Mouse (Mus musculus) monocyte, adult 2 months (primary cell): ENCODE data around the gene Map1s.

Experiments
- DNase-seq, 2 experiments: peaks; one replicate each; pipeline ENCODE4 v3.0.0; 2022; ENCODE audit warnings: low spot score in 2 of 2, low read depth in 1 of 2

Gene Map1s

GRCm38 (mm10) chr8:70934786-70935185 lies 29.1 kb downstream of the Map1s start:
- no peak for DNase-seq

- no peak for DNase-seq
These were observed 31.5 kb downstream of the Map1s start for GRCm38 (mm10) chr8:70937200-70937599.

DNA sequence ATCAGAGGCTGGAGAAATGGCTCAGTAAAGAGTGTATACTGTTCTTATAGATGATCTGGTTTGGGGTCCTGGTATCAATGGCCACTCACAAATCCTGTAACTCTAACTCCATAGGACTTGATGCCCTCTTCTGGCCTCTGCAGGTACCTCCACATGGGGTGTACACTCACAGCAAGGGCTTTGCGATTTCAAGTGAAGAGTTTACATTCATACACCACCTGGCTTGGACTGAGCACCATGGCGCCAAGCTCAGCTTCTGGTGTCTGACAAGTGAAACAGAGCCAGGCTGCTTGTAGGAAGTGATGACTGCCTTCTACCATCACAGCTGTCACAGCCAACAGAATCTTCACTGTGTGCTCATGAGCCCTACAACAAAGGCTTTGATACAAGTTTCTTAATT lies 35.7 kb downstream of the Map1s start:
- no peak for DNase-seq

DNA sequence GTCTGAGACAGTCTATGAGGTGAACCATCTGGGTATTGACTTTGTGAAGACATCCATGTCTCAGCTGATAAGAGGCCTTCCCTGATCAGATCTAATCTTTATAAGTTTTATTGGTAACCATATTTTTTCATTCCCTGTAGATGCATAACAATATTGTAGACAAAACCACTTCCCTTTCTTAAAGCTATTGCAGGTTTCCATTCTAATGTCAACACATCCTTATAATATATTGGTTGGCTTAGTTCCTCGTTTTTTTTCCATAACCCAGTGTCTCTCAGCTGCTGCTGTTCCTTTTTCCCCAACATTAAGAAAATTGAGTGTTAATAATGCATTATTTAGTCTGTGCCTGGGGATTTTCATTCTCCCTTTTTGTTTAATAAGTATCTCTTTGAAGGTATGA lies 37.5 kb downstream of the Map1s start:
- DNase-seq = no peak

GRCm38 (mm10) chr8:70949847-70950246 lies 44.1 kb downstream of the Map1s start:
- DNase-seq = no peak

DNA sequence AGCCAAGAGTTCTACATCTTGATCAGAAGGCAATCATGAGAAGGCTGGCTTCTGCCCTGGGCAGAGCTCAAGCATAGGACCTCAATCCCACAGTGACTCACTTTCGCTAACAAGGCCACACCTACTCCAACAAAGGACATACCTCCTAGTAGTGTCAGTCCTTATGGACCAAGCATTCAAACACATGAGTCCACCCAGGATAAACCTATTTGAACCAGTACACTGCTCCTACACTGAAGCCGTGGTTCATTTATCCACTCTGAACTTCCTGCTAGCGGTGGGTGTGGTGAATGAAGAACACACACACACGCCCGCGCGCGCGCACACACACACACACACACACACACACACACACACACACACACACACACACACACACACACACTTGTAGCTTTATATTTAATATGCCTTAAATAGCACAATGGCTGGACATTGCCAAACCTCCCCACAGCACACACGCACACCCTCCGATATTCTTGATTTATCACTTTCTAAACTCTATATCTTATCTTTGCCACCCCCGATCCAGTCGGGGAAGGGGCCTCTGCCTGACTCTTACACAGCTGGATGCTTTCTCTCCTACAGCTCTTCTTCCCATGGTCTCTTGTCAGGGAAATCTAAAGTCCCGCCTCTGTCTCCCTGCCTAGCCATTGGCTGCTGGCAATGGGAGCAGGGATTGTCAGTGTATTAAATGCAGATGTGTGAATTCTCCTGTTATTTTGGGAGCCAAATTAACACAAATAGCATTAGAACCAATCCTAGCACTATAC lies 55.2 kb downstream of the Map1s start:
- DNase-seq = no peak

GRCm38 (mm10) chr8:70964159-70964558 lies 58.4 kb downstream of the Map1s start:
- DNase-seq = no peak

DNA sequence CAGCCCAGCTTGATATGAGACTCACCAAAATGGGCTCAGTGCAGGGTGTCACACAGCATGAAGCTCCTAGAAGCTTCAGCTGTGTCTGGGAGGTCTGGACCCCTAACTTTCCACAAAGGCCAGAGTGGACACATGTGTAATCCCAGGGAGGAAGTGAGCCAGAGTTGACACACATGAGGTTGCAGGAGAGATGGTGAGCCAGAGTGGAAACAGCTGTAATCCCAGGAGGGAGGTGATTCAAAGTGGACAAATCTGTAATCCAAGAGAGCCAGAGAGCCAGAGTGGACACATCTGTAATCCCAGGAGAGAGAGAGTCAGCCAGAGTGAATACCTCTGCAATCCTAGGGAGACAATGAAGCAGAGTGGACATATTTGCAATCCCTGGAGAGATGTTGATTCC lies 59.1 kb downstream of the Map1s start:
- DNase-seq = no peak
